Mouse (Mus musculus) heart, postnatal 10 days (tissue): ENCODE data around the gene Ctc1. TPM values are rescaled to one million over a fixed set of nuclear protein-coding genes. Genes with fewer than 3 reads are reported as not detected.
"Not testable (repeated sequence)": the region's sequence is repeated elsewhere in the genome, so short reads cannot be mapped to it uniquely, and the experiment has no call there.

Experiments used
- DNase-seq, 2 experiments: peaks; one replicate each; pipeline ENCODE4 v3.0.0; 2021
- intact Hi-C: fragments of 180-260 bp; cut with DNase I; formaldehyde crosslinking; loops from one replicate; pipeline ENCODE4 v1.15.1; 2025
- total RNA-seq, 2 experiments: library from RNA; stranded (reverse); gene quantifications; 2 replicates each; pipeline ENCODE4 v1.2.3; 2021

The Ctc1 gene
- total RNA-seq, result 10 to 100 TPM; 21.9 to 26.6 TPM

- peak; percentile 94 to 96 for DNase-seq
- intact Hi-C loops, result loop anchor here (1.0 kb wide), 1 partner anchor 20 kb away; no protein-coding TSS in a partner anchor
Observed at GRCm38 (mm10) chr11:69015644-69016441, at the start of gene Ctc1. Ctc1 (plus strand) TSS chr11:69015911.

- intact Hi-C loops, result loop anchor here (2.0 to 5.0 kb wide), 3 partner anchors 16 to 71 kb away; no protein-coding TSS in a partner anchor
- DNase-seq, result no peak
Observed at GRCm38 (mm10) chr11:68966554-68966953, 49.2 kb upstream of the Ctc1 start.

- peak; percentile 93 to 94 for DNase-seq
- intact Hi-C loops, result loop anchor here (2.0 to 5.0 kb wide), 3 partner anchors 15 to 70 kb away; no protein-coding TSS in a partner anchor
Observed at GRCm38 (mm10) chr11:68967337-68968282, 48.1 kb upstream of the Ctc1 start, which contains the start of gene Slc25a35. Slc25a35 (plus strand) TSS chr11:68968131.

GRCm38 (mm10) chr11:68968752-68969151, 47.0 kb upstream of the Ctc1 start:
- no peak for DNase-seq
- intact Hi-C loops, result loop anchor here (5.0 kb wide), 1 partner anchor 69 kb away; no protein-coding TSS in a partner anchor

GRCm38 (mm10) chr11:68970232-68970631, 45.5 kb upstream of the Ctc1 start:
- peak in 1 of 2 experiments; percentile 41 for DNase-seq

GRCm38 (mm10) chr11:68973250-68974058, 42.3 kb upstream of the Ctc1 start:
- intact Hi-C loops, result not testable (repeated sequence)

More at GRCm38 (mm10) chr11:68970232-68970631, 45.5 kb upstream of the Ctc1 start:
- intact Hi-C loops, result no loop called here

GRCm38 (mm10) chr11:68974059-68974450, 41.7 kb upstream of the Ctc1 start:
- intact Hi-C loops, result no loop called here
- DNase-seq, result no peak

More at GRCm38 (mm10) chr11:68973250-68974058, 42.3 kb upstream of the Ctc1 start:
- peak; percentile 89 to 91 for DNase-seq

GRCm38 (mm10) chr11:68975085-68975484, 40.6 kb upstream of the Ctc1 start, which contains the start of gene Rangrf:
Rangrf (minus strand) TSS chr11:68975185.
- DNase-seq, result no peak

GRCm38 (mm10) chr11:68975601-68976000, 40.1 kb upstream of the Ctc1 start:
- intact Hi-C loops, result no loop called here
- DNase-seq, result no peak

More at GRCm38 (mm10) chr11:68975085-68975484, 40.6 kb upstream of the Ctc1 start, which contains the start of gene Rangrf:
- intact Hi-C loops, result no loop called here

- DNase-seq, result no peak
- intact Hi-C loops, result no loop called here
Observed at GRCm38 (mm10) chr11:68979320-68979733, 36.4 kb upstream of the Ctc1 start.

GRCm38 (mm10) chr11:68980919-68981318, 34.8 kb upstream of the Ctc1 start:
- DNase-seq, result no peak
- intact Hi-C loops, result loop anchor here (10.0 kb wide), 1 partner anchor 166 kb away; no protein-coding TSS in a partner anchor

- DNase-seq, result peak; percentile 76 to 89
- intact Hi-C loops, result loop anchor here (1.0 to 10.0 kb wide), 3 partner anchors 16 to 168 kb away; no protein-coding TSS in a partner anchor
Observed at GRCm38 (mm10) chr11:68982639-68983369, 32.9 kb upstream of the Ctc1 start.

- intact Hi-C loops, result loop anchor here (10.0 kb wide), 1 partner anchor 173 kb away; no protein-coding TSS in a partner anchor
- DNase-seq, result no peak
Observed at GRCm38 (mm10) chr11:68987365-68987882, 28.3 kb upstream of the Ctc1 start.

GRCm38 (mm10) chr11:68988341-68988740, 27.4 kb upstream of the Ctc1 start:
- peak in 1 of 2 experiments; percentile 29 for DNase-seq
- intact Hi-C loops, result loop anchor here (10.0 kb wide), 1 partner anchor 174 kb away; no protein-coding TSS in a partner anchor

GRCm38 (mm10) chr11:68993122-68993521, 22.6 kb upstream of the Ctc1 start:
- intact Hi-C loops, result no loop called here
- no peak for DNase-seq

GRCm38 (mm10) chr11:68994377-68994776, 21.3 kb upstream of the Ctc1 start:
- intact Hi-C loops, result no loop called here
- DNase-seq, result no peak

GRCm38 (mm10) chr11:68997080-68997479, 18.6 kb upstream of the Ctc1 start:
- no peak for DNase-seq
- intact Hi-C loops, result no loop called here

GRCm38 (mm10) chr11:69002782-69003181, 12.9 kb upstream of the Ctc1 start:
- intact Hi-C loops, DNase-seq: not testable (repeated sequence)
